38 mouse cellular contexts compared by ENCODE assay signal in the genomic region with DNA sequence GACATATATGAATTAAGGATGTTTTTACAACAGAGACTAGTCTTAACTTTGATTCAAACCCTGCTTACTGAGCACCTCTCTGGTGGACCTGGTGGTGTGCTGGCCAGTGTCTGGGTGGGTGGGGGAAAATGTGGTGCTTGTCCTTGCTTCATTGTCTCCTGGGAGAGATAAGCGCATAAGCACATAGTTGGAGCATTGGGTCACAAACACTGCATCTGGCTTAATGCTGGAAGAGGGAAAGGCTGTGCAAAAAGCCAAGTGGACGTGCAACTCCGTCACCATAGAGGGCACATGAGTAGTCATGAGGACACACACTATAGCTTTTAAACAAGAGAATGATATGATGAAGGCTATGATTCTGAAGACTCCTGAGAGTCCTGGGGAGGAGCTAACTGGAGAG. TPM values are rescaled to one million over a fixed set of nuclear protein-coding genes. Genes with fewer than 3 reads are reported as not detected.
DNase-seq lines count a peak whose midpoint lies in the region; ATAC-seq lines count a peak whose summit lies in the region.
"Had no signal": no experiment of that assay in that cellular context is flagged by ENCODE, and none has a peak within 500 bp of the region (broad histone marks: within the 10 kb centered on the region; RNA-seq: fewer than 3 reads in every experiment).

No protein-coding gene starts in this region.

- H3K27ac ChIP-seq in heart, embryonic 11.5 days (ENCODE audit: low read depth, low read length), result 0 out of 2 replicates have a peak overlapping the region, but pooled peaks have one; percentile 29
- peak overlapping the region; percentile 79 for H3K27ac ChIP-seq in heart, embryonic 15.5 days
- H3K27ac ChIP-seq: embryonic facial prominence, embryonic 10.5 days; embryonic facial prominence, embryonic 15.5 days; forebrain, embryonic 12.5 days; hindbrain, embryonic 12.5 days; hindbrain, postnatal 0 days; intestine, embryonic 15.5 days; layer of hippocampus, adult 2 months; limb, embryonic 12.5 days; liver, embryonic 15.5 days; midbrain, embryonic 10.5 days; neural tube, embryonic 12.5 days had no signal

- no peak for ATAC-seq in heart, embryonic 11.5 days (replicated peaks; ENCODE audit: insufficient number of reproducible peaks, low FRiP score, low TSS enrichment)
- peak; percentile 24 for ATAC-seq in heart, embryonic 15.5 days (replicated peaks; ENCODE audit: insufficient number of reproducible peaks, insufficient read depth, low FRiP score, low read depth)
- ATAC-seq: CD4-positive, CD25-positive, alpha-beta regulatory T cell, adult 4 months; forebrain, postnatal 0 days; hindbrain, postnatal 0 days; intestine, embryonic 15.5 days; midbrain, embryonic 16.5 days had no signal

- peak overlapping the region; percentile 29; the same call in 1 of the 2 replicates for H3K4me2 ChIP-seq in heart, embryonic 11.5 days
- H3K4me2 ChIP-seq in heart, embryonic 15.5 days, result no peak overlapping the region
- H3K4me2 ChIP-seq: embryonic facial prominence, embryonic 15.5 days; forebrain, embryonic 12.5 days; hindbrain, embryonic 12.5 days; intestine, embryonic 15.5 days; limb, embryonic 12.5 days; liver, embryonic 15.5 days; lung, embryonic 14.5 days; neural tube, embryonic 12.5 days had no signal

- WGBS in heart, embryonic 11.5 days (ENCODE audit: insufficient replicate concordance), result 34% methylated on average over 3 of the region's 3 CpGs
- WGBS in heart, embryonic 15.5 days, result 36% methylated on average over 3 of the region's 3 CpGs

- H3K4me1 ChIP-seq in heart, embryonic 11.5 days (ENCODE audit: control insufficient read depth, insufficient read depth, low read length), result peaks cover 29% of the 10 kb centered on the region
- peaks cover 31% of the 10 kb centered on the region for H3K4me1 ChIP-seq in heart, embryonic 15.5 days (replicated peaks)
- H3K4me1 ChIP-seq: liver, embryonic 15.5 days had no signal

- H3K27me3 ChIP-seq in heart, embryonic 11.5 days (ENCODE audit: control insufficient read depth, insufficient read depth, low read length), result no peaks in the 10 kb centered on the region
- H3K27me3 ChIP-seq in heart, embryonic 15.5 days, result no peaks in the 10 kb centered on the region
- H3K27me3 ChIP-seq: embryonic facial prominence, embryonic 15.5 days; intestine, embryonic 15.5 days had no signal

- H3K4me3 ChIP-seq in heart, embryonic 11.5 days (ENCODE audit: low read depth, low read length), result no peak overlapping the region
- H3K4me3 ChIP-seq in heart, embryonic 15.5 days, result no peak overlapping the region
- H3K4me3 ChIP-seq: embryonic facial prominence, embryonic 10.5 days; embryonic facial prominence, embryonic 15.5 days; forebrain, embryonic 12.5 days; hindbrain, embryonic 12.5 days; intestine, embryonic 15.5 days; layer of hippocampus, adult 2 months; limb, embryonic 12.5 days; liver, embryonic 15.5 days; midbrain, embryonic 10.5 days; myocyte; neural tube, embryonic 12.5 days had no signal

- DNase-seq in gastrocnemius, postnatal 25 days, result peak; percentile 18
- no peak for DNase-seq in gastrocnemius, postnatal 14 days
- peak; percentile 32 for DNase-seq in heart, postnatal 25 days (ENCODE audit: low spot score)
- DNase-seq in left cerebral cortex, postnatal 36 days (ENCODE audit: low spot score in 2 of 2), result no peak
- DNase-seq in layer of hippocampus, postnatal 14 days (ENCODE audit: low spot score in 2 of 2), result no peak
- no peak for DNase-seq in cerebellum, postnatal 36 days
- DNase-seq: cerebellum, adult 2 months; cerebellum, postnatal 14 days; forebrain, postnatal 0 days; kidney, adult 2 months; kidney, postnatal 36 days; layer of hippocampus, postnatal 36 days; lung, embryonic 14.5 days; right cerebral cortex, postnatal 4 days had no signal

- no peaks in the 10 kb centered on the region for H3K36me3 ChIP-seq in heart, embryonic 11.5 days (ENCODE audit: control insufficient read depth, insufficient read depth, low read length)
- no peaks in the 10 kb centered on the region for H3K36me3 ChIP-seq in heart, embryonic 15.5 days
- H3K36me3 ChIP-seq: embryonic facial prominence, embryonic 10.5 days; embryonic facial prominence, embryonic 15.5 days; forebrain, embryonic 12.5 days; hindbrain, embryonic 12.5 days; intestine, embryonic 15.5 days; liver, embryonic 15.5 days; midbrain, embryonic 10.5 days; neural tube, embryonic 12.5 days had no signal

- intact Hi-C loops in gastrocnemius, postnatal 14 days (cut with DNase I; ENCODE audit: low total_unique reads), result loop anchor here (10.0 kb wide), 1 partner anchor 77 kb away; no protein-coding TSS in a partner anchor
- intact Hi-C loops in heart, postnatal 25 days (cut with DNase I), result loop anchor here (5.0 kb wide), 1 partner anchor 70 kb away; no protein-coding TSS in a partner anchor
- intact Hi-C loops in left cerebral cortex, postnatal 36 days (cut with DNase I), result no loop called here

- H3K9ac ChIP-seq in heart, embryonic 11.5 days (ENCODE audit: low read depth, low read length), result no peak overlapping the region
- H3K9ac ChIP-seq in heart, embryonic 15.5 days, result no peak overlapping the region
- H3K9ac ChIP-seq: embryonic facial prominence, embryonic 15.5 days; forebrain, embryonic 12.5 days; forebrain, postnatal 0 days; hindbrain, embryonic 12.5 days; intestine, embryonic 15.5 days; limb, embryonic 12.5 days; liver, embryonic 15.5 days; lung, embryonic 14.5 days; neural tube, embryonic 12.5 days had no signal

- H3K9me3 ChIP-seq in heart, embryonic 11.5 days (replicated peaks; ENCODE audit: control insufficient read depth, low read length), result no peaks in the 10 kb centered on the region
- H3K9me3 ChIP-seq in heart, embryonic 15.5 days (replicated peaks), result no peaks in the 10 kb centered on the region
- H3K9me3 ChIP-seq: embryonic facial prominence, embryonic 10.5 days; embryonic facial prominence, embryonic 15.5 days; forebrain, embryonic 12.5 days; hindbrain, embryonic 12.5 days; intestine, embryonic 15.5 days; limb, embryonic 12.5 days; liver, embryonic 15.5 days; midbrain, embryonic 10.5 days; neural tube, embryonic 12.5 days had no signal

RNA-seq across cellular contexts. Expression of gene Lamb1, which starts 3.2 kb away (rescaled TPM):
- 10 to 100 TPM; 31.7 to 32.2 TPM for total RNA-seq in gastrocnemius, postnatal 25 days (2021)
- 100 to 1,000 TPM; 102 to 120 TPM for total RNA-seq in gastrocnemius, postnatal 14 days (2021)
- polyA plus RNA-seq in heart, embryonic 11.5 days (2014; fragmentation: Nextera tagmentation; extraction: Ambion mirVana), result 67.4 and 92.3 TPM in 2 replicates
- polyA plus RNA-seq in heart, embryonic 15.5 days (2015; fragmentation: Nextera tagmentation; extraction: Ambion mirVana), result 90.9 and 99.5 TPM in 2 replicates
- 10 to 100 TPM; 87.5 to 89.2 TPM for total RNA-seq in heart, postnatal 25 days (2021)
- 10 to 100 TPM; 12.4 to 16.5 TPM for total RNA-seq in left cerebral cortex, postnatal 36 days (2021)
- 10 to 100 TPM; 47.5 to 54.9 TPM for total RNA-seq in layer of hippocampus, postnatal 14 days (2021)
- total RNA-seq: granulocyte monocyte progenitor cell, adult 5-6 weeks had no signal
- polyA plus RNA-seq: CD4-positive, CD25-positive, alpha-beta regulatory T cell, adult 4 months had no signal

RNA-seq across cellular contexts. Expression of gene Gm6993, which starts 21.3 kb away (rescaled TPM):
- not detected for total RNA-seq in gastrocnemius, postnatal 25 days (2021)
- total RNA-seq in gastrocnemius, postnatal 14 days (2021), result not detected
- polyA plus RNA-seq in heart, embryonic 11.5 days (2014; fragmentation: Nextera tagmentation; extraction: Ambion mirVana), result not detected in 2 replicates
- not detected in 2 replicates for polyA plus RNA-seq in heart, embryonic 15.5 days (2015; fragmentation: Nextera tagmentation; extraction: Ambion mirVana)
- total RNA-seq in heart, postnatal 25 days (2021), result not detected
- not detected for total RNA-seq in left cerebral cortex, postnatal 36 days (2021)
- total RNA-seq in layer of hippocampus, postnatal 14 days (2021), result not detected
- total RNA-seq: adrenal gland, postnatal 36 days; forebrain, postnatal 0 days; granulocyte monocyte progenitor cell, adult 5-6 weeks; hindbrain, postnatal 0 days; layer of hippocampus, adult 2 months; layer of hippocampus, postnatal 36 days; liver, adult 2 months; megakaryocyte progenitor cell, adult 5-6 weeks had no signal
- polyA plus RNA-seq: brain, embryonic 14.5 days; CD4-positive, CD25-positive, alpha-beta regulatory T cell, adult 4 months; cerebellum, adult 2 months; embryonic facial prominence, embryonic 10.5 days; embryonic facial prominence, embryonic 15.5 days; forebrain, embryonic 12.5 days; forebrain, postnatal 0 days; hindbrain, embryonic 12.5 days; hindbrain, postnatal 0 days; intestine, embryonic 15.5 days; kidney, adult 2 months; kidney, embryonic 16.5 days; limb, embryonic 12.5 days; liver, adult 2 months; liver, embryonic 15.5 days; lung, embryonic 14.5 days; midbrain, embryonic 10.5 days; midbrain, embryonic 16.5 days; myocyte; neural tube, embryonic 12.5 days; stomach, embryonic 14.5 days; testis, adult 2 months had no signal

Comparison
In these comparisons a context has a peak if more than half of its experiments do, and no peak if none do; other contexts are left out.
1. DNase-seq: peak in gastrocnemius, postnatal 25 days (single experiment) and heart, postnatal 25 days (single experiment); none in gastrocnemius, postnatal 14 days (single experiment), left cerebral cortex, postnatal 36 days (0 of 2), layer of hippocampus, postnatal 14 days (0 of 2) and cerebellum, postnatal 36 days (0 of 2).